Mouse (Mus musculus) cerebellum, postnatal 36 days (tissue): Measurements from ENCODE around the gene Rrad.
"Not testable (repeated sequence)": the region's sequence is repeated elsewhere in the genome, so short reads cannot be mapped to it uniquely, and the experiment has no call there.

Source experiments
- DNase-seq, 2 experiments: peaks; one replicate each; pipeline ENCODE4 v3.0.0; 2021 to 2022; ENCODE audit warnings: mixed read lengths in 2 of 2

The Rrad gene

GRCm38 (mm10) chr8:104630981-104631663, at the start of gene Rrad:
Rrad (minus strand) TSS chr8:104631327.
- no peak for DNase-seq

GRCm38 (mm10) chr8:104655614-104656013, 24.5 kb upstream of the Rrad start:
- DNase-seq: no peak

- peak; percentile 68 to 83 for DNase-seq
Measured at GRCm38 (mm10) chr8:104654984-104655383, 23.9 kb upstream of the Rrad start.

- not testable (repeated sequence) for DNase-seq
Measured at GRCm38 (mm10) chr8:104644187-104644586, 13.1 kb upstream of the Rrad start.

GRCm38 (mm10) chr8:104642324-104642654, 11.2 kb upstream of the Rrad start:
- no peak for DNase-seq

GRCm38 (mm10) chr8:104641426-104642323, 10.5 kb upstream of the Rrad start, which contains the start of gene Ciao2b:
Ciao2b (minus strand) TSS chr8:104641965.
- peak; percentile 91 to 94 for DNase-seq

GRCm38 (mm10) chr8:104640831-104641370, 9.8 kb upstream of the Rrad start:
- no peak for DNase-seq

GRCm38 (mm10) chr8:104640241-104640640, 9.1 kb upstream of the Rrad start:
- no peak for DNase-seq

GRCm38 (mm10) chr8:104638010-104638409, 6.9 kb upstream of the Rrad start:
- DNase-seq: no peak

- DNase-seq: no peak
Measured at GRCm38 (mm10) chr8:104635004-104635710, 4.0 kb upstream of the Rrad start.

GRCm38 (mm10) chr8:104633156-104633744, 2.1 kb upstream of the Rrad start:
- DNase-seq: no peak

- no peak for DNase-seq
Measured at GRCm38 (mm10) chr8:104632486-104632885, 1.4 kb upstream of the Rrad start.

GRCm38 (mm10) chr8:104631975-104632374, 848 bp upstream of the Rrad start:
- DNase-seq: no peak

- DNase-seq: no peak
Measured at GRCm38 (mm10) chr8:104630574-104630973, 553 bp downstream of the Rrad start.

GRCm38 (mm10) chr8:104630111-104630479, 1.0 kb downstream of the Rrad start:
- no peak for DNase-seq

GRCm38 (mm10) chr8:104629306-104630110, 1.6 kb downstream of the Rrad start:
- peak in 1 of 2 experiments; percentile 33 for DNase-seq

GRCm38 (mm10) chr8:104628402-104628801, 2.7 kb downstream of the Rrad start:
- DNase-seq: no peak

GRCm38 (mm10) chr8:104627065-104627740, 3.9 kb downstream of the Rrad start:
- no peak for DNase-seq

- DNase-seq: no peak
Measured at GRCm38 (mm10) chr8:104624161-104624560, 7.0 kb downstream of the Rrad start, which contains the start of gene Cdh16. Cdh16 (minus strand) TSS chr8:104624396.

- DNase-seq: no peak
Measured at GRCm38 (mm10) chr8:104620765-104621164, 10.4 kb downstream of the Rrad start.

GRCm38 (mm10) chr8:104613119-104613518, 18.0 kb downstream of the Rrad start:
- DNase-seq: no peak
